Mouse (Mus musculus) B cell, adult 2 months (primary cell): ENCODE measurements at regions not wholly inside any gene's neighbourhood (a gene's known extent, or its start where the extent isn't known, plus 50 kb on each side); places are given as distances from the start of the nearest gene placed in this dataset.
"Not testable (repeated sequence)": the region's sequence is repeated elsewhere in the genome, so short reads cannot be mapped to it uniquely, and the experiment has no call there.

Experiments
- DNase-seq, 2 experiments: peaks; one replicate each; pipeline ENCODE4 v3.0.0; 2022

DNA sequence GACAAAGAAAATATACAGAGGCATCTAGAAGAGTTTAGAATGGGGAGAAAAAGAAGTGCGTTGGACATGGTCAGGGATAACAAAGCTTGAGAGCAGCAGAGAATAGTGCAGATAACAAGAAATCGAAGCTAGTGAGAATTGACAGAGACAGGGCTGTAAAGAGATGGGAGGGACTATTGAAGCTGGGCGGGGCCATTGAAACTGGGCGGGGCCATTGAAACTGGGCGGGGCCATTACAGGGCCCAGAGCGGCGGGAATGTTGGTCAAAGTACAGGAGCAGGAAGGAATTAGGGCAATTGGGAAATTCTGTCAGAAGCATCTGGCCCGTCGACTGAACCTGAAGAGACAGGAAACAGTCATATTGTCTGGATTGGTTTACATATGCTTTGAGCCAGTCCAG, 243.3 kb upstream of the Srek1ip1 start:
- DNase-seq: no peak

DNA sequence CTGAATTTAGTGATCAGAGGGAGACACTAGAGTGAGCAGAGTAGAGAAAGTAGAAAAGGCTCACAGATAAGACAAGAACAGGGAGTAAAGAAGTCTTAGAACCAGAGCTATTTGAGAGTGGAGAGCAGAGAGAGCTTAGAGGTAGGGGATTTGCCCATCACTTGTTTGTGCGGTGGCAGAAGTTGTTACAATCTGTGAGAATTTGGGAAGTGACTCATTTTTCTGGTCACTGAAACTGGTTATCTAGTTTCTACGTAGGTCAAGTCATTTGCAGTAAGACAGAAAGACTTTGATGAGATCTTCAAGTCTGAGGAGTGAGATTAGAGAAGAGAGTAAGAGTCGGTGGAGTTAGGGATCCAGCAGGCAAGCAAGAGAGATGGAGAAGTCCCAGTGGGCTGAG, 239.0 kb upstream of the Srek1ip1 start:
- DNase-seq: no peak

DNA sequence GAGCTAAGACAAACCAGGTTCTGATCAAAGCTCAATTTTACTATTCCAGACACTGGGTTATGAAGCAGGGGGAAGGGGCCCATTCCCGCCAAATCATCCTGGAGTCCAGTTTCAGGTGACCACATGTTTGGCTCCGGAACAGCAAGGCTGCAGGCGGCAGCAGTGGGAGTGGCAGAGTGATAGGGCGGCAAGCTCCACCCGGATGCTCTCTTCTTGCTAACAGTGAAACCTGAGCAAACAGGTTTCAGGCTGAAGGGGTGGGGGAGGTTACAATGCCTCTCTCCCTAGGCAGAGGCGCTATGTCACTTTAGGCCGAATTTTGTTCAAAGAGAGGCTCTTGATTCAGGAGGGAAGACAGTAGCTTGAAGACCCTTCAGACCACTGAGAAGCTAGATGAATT, 235.7 kb upstream of the Srek1ip1 start:
- not testable (repeated sequence) for DNase-seq

DNA sequence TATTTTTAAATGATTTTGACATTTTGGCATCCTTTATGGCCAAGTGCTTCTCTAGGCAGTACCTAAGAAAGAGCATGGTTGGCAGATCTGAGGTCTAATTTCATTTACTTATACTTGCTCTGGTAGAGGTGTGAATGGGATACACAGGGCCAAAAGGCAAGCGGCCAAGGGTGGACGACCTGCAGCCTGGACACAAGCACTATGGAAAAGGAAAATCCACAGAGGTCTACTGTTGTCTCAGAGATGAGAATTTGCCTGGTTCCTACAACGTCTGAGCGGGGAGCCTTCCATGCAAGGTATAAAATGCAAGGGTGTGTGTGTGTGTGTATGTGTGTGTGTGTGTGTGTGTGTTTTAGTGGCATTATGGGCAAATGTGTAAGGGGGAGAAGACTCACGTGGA, 232.4 kb upstream of the Srek1ip1 start:
- no peak for DNase-seq

DNA sequence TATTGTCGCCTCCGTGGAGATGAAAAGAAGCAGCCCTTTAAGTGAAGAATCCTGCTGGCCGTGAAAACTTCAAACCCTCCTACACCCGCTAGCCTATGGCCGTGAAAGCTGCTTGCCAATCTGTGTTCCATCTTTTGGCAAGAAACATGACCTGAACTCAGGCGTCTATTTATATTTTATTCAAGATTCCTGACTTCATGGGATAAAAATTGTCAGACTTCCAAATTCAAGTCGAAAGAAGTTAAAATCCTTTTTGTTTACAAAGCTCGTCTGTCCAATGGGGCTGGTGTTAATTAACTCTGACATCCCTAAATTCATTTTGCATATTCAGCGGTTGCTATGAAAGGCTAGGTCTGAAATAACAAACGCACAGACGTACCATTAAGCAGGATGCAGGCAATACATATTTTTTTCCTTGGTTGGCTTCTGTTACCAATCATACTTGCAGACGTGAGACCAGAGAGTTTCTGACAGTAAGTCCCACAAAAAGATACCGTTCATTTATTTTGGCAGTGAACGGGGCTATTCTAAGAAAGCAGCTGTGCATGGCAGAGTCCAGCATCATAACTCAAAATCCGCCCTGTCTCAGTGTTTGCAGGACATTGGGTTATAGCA, 231.7 kb upstream of the Srek1ip1 start:
- no peak for DNase-seq

DNA sequence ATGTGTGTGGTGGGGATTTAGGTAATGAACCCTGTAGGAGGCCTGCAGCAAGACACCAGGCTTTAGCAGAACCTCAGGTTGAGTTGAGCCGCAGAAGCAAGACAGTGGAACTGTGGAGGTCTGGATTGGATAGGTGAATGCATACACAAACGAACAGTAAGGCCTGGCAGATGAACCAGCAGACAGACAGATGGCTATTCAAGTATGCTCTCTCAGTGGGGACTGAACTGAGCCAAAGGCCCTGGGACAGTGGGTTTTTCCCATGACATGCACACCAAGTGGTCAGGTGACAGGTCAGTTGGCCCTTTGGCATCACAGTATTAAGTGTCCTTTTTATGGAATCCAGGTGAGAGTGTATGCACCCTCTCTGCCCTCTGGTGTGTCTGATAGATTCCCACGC, 229.7 kb upstream of the Srek1ip1 start:
- no peak for DNase-seq

DNA sequence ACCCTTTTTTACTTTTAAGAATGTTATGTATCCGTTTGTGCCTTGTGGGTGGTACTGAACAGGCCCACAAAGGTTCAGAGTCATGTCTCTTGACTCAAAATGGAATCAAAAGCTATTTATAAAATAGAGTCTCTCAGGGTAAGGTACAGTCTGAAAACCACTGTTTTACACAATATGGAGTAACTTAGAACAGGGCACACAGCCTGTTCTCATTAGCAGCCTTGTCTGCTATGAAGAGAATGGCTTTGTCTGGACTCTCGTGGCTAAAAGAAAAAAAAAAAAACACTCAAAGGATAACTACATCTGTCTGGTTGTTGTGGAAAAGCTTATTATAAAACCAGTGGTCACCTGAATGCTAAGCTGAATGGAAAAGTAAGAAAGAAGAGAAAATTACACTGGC, 229.3 kb upstream of the Srek1ip1 start:
- no peak for DNase-seq

DNA sequence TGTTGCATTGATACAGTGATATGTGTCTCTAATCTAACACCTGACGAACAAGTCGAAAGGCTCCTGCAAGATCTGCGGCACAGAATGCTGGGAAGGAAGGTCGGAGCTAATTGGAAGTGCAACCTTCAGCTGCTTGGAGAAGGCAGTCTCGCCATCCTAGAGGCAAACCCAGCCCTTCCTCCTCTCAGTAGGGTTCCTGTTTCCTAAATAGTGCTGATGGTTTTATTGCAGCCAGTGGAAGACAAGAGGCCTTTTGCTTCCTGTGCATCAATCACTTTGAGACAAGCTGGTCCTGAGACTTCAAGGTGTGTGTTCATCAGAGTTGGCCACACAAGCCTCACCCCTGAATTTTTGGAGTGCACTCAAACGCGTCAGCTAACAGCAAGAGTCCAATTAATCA, 228.4 kb upstream of the Srek1ip1 start:
- no peak for DNase-seq

DNA sequence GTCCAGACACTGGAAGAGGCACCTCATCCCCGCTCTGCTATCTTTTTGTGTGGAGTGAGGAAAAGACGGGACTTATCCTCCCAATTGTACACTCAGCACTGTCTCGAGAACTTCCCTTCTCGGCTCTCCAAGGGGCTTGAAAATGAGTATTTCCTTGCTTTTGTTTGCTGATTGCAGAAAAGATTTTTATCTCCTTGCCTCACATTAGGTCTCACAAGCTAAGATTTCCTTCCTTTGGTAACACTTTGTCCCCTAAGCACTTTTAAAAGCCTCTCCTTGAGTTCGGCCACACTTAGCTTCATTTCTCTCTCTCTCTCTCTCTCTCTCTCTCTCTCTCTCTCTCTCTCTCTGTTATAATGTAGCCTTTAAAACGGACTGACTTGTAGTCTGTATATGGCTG, 222.5 kb upstream of the Srek1ip1 start:
- no peak for DNase-seq

DNA sequence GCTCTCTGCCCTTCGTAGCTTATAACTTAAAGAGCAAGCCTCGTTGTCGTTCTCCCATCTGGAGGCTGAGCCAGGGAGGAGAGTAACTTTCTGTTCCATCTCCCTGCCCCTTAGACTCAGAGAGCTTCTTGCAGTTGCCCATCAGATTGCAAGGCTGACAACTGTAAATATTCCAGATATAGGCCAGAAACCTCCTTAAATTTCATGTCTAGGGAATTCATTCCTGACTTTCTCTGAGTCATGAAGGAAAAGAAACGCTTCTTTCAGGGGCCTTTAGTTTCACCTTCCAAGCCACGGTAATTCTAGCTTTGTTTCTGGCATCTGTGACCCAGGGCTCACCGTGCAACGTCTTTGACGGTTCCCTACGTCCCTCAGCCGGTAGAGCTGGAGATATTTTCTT, 220.0 kb upstream of the Srek1ip1 start:
- DNase-seq: no peak

DNA sequence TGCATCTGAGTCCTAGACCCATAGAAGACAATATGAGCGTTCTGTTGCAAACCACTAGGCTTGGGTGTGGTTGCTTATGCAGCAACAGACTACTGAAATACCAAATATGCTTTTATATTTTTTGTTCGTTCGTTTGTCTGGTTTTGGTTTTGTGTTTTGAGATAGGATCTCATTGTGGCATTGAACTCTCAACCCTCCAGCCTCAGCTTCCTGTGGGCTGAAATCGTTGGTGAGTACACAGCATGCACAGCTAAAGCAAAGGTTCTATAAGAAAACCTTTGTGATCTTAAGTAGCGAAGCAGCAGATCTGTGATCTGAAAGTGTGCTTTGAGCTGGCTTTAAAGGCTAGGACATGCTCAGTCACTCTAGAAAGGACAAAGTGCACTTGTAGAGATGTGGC, 217.9 kb upstream of the Srek1ip1 start:
- DNase-seq: no peak

DNA sequence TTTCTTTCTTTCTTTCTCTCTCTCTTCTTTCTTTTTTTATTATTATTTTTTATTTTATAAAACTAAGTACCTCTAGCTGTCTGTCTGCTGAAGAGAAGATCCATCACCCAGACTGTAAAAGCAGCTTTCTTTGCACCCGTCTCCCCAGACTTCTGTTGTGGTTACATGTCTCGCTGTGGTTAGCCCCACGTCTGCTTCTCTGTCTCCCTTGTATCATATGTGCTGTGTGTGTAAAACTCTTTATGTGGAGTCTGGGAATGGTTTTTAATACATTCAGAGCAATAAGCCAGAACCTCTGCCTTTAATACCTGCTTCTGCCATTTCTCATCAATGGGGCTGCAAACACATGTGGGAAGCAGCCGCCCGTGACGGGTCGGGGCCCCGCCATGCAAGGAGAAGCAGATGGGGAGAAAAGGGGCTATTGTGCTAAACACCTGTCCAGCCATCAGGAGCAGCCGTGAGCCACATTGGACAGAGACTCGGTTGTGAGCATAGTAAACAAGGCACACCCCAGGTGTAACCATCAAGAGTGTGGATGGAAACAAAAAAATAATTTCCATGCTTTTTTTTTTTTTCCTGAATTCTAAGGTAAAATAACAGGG, 216.0 kb upstream of the Srek1ip1 start:
- DNase-seq: peak; percentile 6 to 11

DNA sequence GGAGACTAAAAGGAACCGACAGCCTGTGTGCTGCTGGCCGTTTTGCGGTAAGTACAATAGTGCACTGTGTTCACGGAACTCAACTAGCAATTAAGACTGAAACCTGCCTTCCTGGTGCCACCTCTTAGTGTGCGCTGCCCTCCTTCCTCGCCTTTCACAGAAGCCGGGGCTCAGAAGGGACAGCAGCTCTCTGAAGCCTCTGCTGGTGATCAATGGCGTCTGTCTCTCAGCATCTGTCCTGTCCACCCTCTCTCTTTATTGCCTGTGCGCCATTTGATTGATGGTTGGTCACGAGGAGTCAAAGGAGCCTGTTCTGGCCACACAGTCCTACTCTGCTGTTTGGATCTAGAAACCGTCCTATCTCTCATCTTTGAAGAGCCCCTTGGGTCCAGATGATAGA, 214.4 kb upstream of the Srek1ip1 start:
- DNase-seq: no peak

DNA sequence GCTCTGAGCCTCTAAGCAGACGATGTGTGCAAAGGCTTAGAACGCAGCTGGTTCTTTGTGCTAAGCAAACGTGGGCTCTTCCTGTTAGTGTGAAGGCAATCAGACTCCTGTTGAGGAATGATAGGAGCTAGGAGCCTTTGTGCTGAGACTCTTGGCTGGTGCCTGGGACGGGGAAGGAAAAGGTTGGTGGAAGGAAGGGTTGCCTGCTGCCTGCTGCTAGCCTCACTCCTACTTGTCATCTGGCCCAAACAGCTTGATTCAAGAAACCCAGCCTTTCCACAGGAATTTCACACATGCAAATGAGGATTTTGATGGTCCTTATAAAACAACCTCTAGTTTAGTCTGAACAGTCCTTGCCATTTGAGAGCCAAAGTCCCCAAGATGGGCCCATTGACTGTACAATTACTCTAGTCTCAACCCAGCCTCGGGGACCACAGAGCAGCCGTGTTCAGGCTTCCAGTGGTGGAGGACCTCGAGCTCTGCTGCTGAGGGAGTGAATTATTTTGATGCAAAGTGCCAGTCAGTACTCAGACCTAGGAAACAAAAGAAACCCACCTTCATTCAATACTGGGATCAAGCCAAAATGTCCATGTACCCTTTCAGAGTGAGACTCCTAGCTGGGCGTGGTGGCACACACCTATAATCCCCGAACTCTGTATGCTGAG, 211.5 kb upstream of the Srek1ip1 start:
- DNase-seq: no peak
